Comparison of ENCODE assay signal across 24 mouse cellular contexts in genomic region chrX:53139641-53140040, GRCm38 (mm10).
A peak's percentile ranks its signal among the peaks of the same experiment; 100 is the strongest.
DNase-seq lines count a peak whose midpoint lies in the region; ATAC-seq lines count a peak whose summit lies in the region.
"Had no signal": no experiment of that assay in that cellular context is flagged by ENCODE, and none has a peak within 500 bp of the region (broad histone marks: within the 10 kb centered on the region; RNA-seq: fewer than 3 reads in every experiment).

No protein-coding gene starts in this region.

- WGBS in intestine, embryonic 16.5 days, result 79% methylated on average over 2 of the region's 2 CpGs

- H3K36me3 ChIP-seq in intestine, embryonic 16.5 days (ENCODE audit: control insufficient read depth, insufficient read depth, low read length), result no peaks in the 10 kb centered on the region
- H3K36me3 ChIP-seq: G1E had no signal

- H3K9me3 ChIP-seq in intestine, embryonic 16.5 days (ENCODE audit: control insufficient read depth, low read length), result no peaks in the 10 kb centered on the region
- H3K9me3 ChIP-seq: G1E had no signal

- no peak overlapping the region for H3K9ac ChIP-seq in intestine, embryonic 16.5 days (ENCODE audit: low read depth, low read length)

- no peak for ATAC-seq in intestine, embryonic 16.5 days
- ATAC-seq: activated CD4-positive, CD25-positive, alpha-beta regulatory T cell, adult 4 months; CD4-positive, CD25-positive, alpha-beta regulatory T cell, adult 4 months; Patski had no signal

- DNase-seq in 3T3-L1 (ENCODE audit: low read depth, low spot score), result peak; percentile 50
- peak; percentile 59 for DNase-seq in NIH3T3 (ENCODE audit: low read depth)
- DNase-seq in adipocyte (ENCODE audit: low spot score), result peak; percentile 74
- DNase-seq in cerebellum, postnatal 25 days, result no peak
- DNase-seq in cerebellum, postnatal 14 days, result no peak
- DNase-seq: adrenal gland, adult 2 months; adrenal gland, adult 8-10 months; adrenal gland, postnatal 10 days; adrenal gland, postnatal 14 days; adrenal gland, postnatal 25 days; adrenal gland, postnatal 36 days; B cell, adult 2 months; cerebellum, adult 11 months; cerebellum, adult 11-12 months; cerebellum, adult 18-20 months; cerebellum, adult 2 months; cerebellum, adult 8-10 months; cerebellum, adult 9-10 months had no signal

- no peaks in the 10 kb centered on the region; the same call in 1 of the 2 replicates for H3K27me3 ChIP-seq in intestine, embryonic 16.5 days (replicated peaks; ENCODE audit: control insufficient read depth, insufficient read depth, low read length)
- H3K27me3 ChIP-seq: CH12.LX had no signal

- no peak overlapping the region for H3K27ac ChIP-seq in intestine, embryonic 16.5 days (ENCODE audit: low read length)

- no peak overlapping the region for H3K4me2 ChIP-seq in intestine, embryonic 16.5 days (ENCODE audit: low read depth, low read length)

- no peaks in the 10 kb centered on the region for H3K4me1 ChIP-seq in intestine, embryonic 16.5 days (ENCODE audit: control insufficient read depth, insufficient read depth, low read length)

- no peak overlapping the region for H3K4me3 ChIP-seq in intestine, embryonic 16.5 days (ENCODE audit: low read length)

Comparison
In these comparisons a context has a peak if more than half of its experiments do, and no peak if none do; other contexts are left out.
1. DNase-seq: peak in 3T3-L1 (single experiment), NIH3T3 (single experiment) and adipocyte (single experiment); none in cerebellum, postnatal 25 days (0 of 2) and cerebellum, postnatal 14 days (0 of 2).